Mouse (Mus musculus) MEL (cell line): ENCODE measurements around the gene Cpt1c. TPM values are rescaled to one million over a fixed set of nuclear protein-coding genes. Genes with fewer than 3 reads are reported as not detected.

Source experiments
- DNase-seq: peaks from one replicate; pipeline ENCODE4 v3.0.0; 2011; ENCODE audit warnings: low read depth, low spot score
- H3K27ac ChIP-seq: 2 replicates; pipeline ENCODE4 v1.5.1; 2012; ENCODE audit warnings: low read depth, mild to moderate bottlenecking, control low read depth, low read length, moderate library complexity; ENCODE audit not compliant: control insufficient read depth
- H3K27me3 ChIP-seq, 2 experiments: fragments of 150-350 bp in 1 of 2; sonication (generic) in 1 of 2; 2 replicates each; pipeline ENCODE4 v1.6.1; 2012; ENCODE audit warnings: low read length in 2 of 2, mild to moderate bottlenecking in 2 of 2, improper control_type of control experiment in 1 of 2, moderate library complexity in 1 of 2; ENCODE audit not compliant: insufficient read depth in 2 of 2, control insufficient read depth in 1 of 2
- H3K36me3 ChIP-seq, 2 experiments: 2 replicates each; pipeline ENCODE4 v1.6.1; 2012 to 2014; ENCODE audit warnings: low read length in 2 of 2, improper control_type of control experiment in 1 of 2, inconsistent platforms in 1 of 2, mild to moderate bottlenecking in 1 of 2; ENCODE audit not compliant: insufficient read depth in 2 of 2, control insufficient read depth in 1 of 2
- H3K4me1 ChIP-seq, 2 experiments: fragments of 150-350 bp in 1 of 2; sonication (generic) in 1 of 2; 2 replicates each; pipeline ENCODE4 v1.6.1; 2012; ENCODE audit warnings: low read length in 2 of 2, improper control_type of control experiment in 1 of 2, mild to moderate bottlenecking in 1 of 2; ENCODE audit not compliant: insufficient read depth in 2 of 2, control insufficient read depth in 1 of 2
- H3K4me3 ChIP-seq, 2 experiments: fragments of 150-350 bp in 1 of 2; sonication (generic) in 1 of 2; 2 replicates each; pipeline ENCODE4 v1.5.1; 2012; ENCODE audit warnings: low read depth in 2 of 2, low read length in 2 of 2, mild to moderate bottlenecking in 2 of 2, moderate library complexity in 2 of 2, control low read depth in 1 of 2, improper control_type of control experiment in 1 of 2; ENCODE audit not compliant: control insufficient read depth in 1 of 2, insufficient read depth in 1 of 2
- H3K79me2 ChIP-seq: 2 replicates; pipeline ENCODE4 v1.6.1; 2012; ENCODE audit warnings: mild to moderate bottlenecking, low read length, moderate library complexity; ENCODE audit not compliant: control insufficient read depth, poor library complexity, insufficient read depth
- H3K9ac ChIP-seq: 2 replicates; pipeline ENCODE4 v1.6.1; 2012; ENCODE audit warnings: low read depth, mild to moderate bottlenecking, control low read depth, low read length, moderate library complexity; ENCODE audit not compliant: control insufficient read depth, poor library complexity, severe bottlenecking
- H3K9me3 ChIP-seq: fragments of 150-350 bp; sonication (generic); replicated peaks from 2 replicates; pipeline ENCODE4 v1.6.1; 2012; ENCODE audit warnings: mild to moderate bottlenecking, low read length, improper control_type of control experiment, moderate library complexity; ENCODE audit not compliant: insufficient read depth
- BHLHE40 ChIP-seq: IDR thresholded peaks from 2 replicates; pipeline ENCODE4 v1.6.1; 2012; ENCODE audit warnings: low read depth, mild to moderate bottlenecking, inconsistent platforms, low read length, improper control_type of control experiment, borderline replicate concordance
- CHD2 ChIP-seq: IDR thresholded peaks from 2 replicates; pipeline ENCODE4 v1.6.1; 2011; ENCODE audit warnings: low read length, improper control_type of control experiment
- ELF1 ChIP-seq: IDR thresholded peaks from 2 replicates; pipeline ENCODE4 v1.6.1; 2014; ENCODE audit warnings: low read depth, mild to moderate bottlenecking, inconsistent platforms, low read length, improper control_type of control experiment, moderate library complexity
- ETS1 ChIP-seq: IDR thresholded peaks from 2 replicates; pipeline ENCODE4 v1.6.1; 2012; ENCODE audit warnings: low read depth, mild to moderate bottlenecking, inconsistent platforms, low read length, improper control_type of control experiment, moderate library complexity
- HCFC1 ChIP-seq: IDR thresholded peaks from 2 replicates; pipeline ENCODE4 v1.6.1; 2012; ENCODE audit warnings: low read depth, mild to moderate bottlenecking, inconsistent platforms, low read length, improper control_type of control experiment, moderate library complexity
- JUND ChIP-seq: IDR thresholded peaks from 2 replicates; pipeline ENCODE4 v1.6.1; 2011; ENCODE audit warnings: low read depth, mild to moderate bottlenecking, improper control_type of control experiment, low read length
- MEF2A ChIP-seq: IDR thresholded peaks from 2 replicates; pipeline ENCODE4 v1.6.1; 2014; ENCODE audit warnings: low read depth, mild to moderate bottlenecking, inconsistent platforms, low read length, improper control_type of control experiment; ENCODE audit not compliant: poor library complexity, insufficient replicate concordance, severe bottlenecking; ENCODE audit errors: extremely low read depth
- MXI1 ChIP-seq: IDR thresholded peaks from 2 replicates; pipeline ENCODE4 v1.6.1; 2011; ENCODE audit warnings: mild to moderate bottlenecking, low read depth, low read length, improper control_type of control experiment
- MYC ChIP-seq: IDR thresholded peaks from 2 replicates; pipeline ENCODE4 v1.6.1; 2011; ENCODE audit warnings: low read depth, mild to moderate bottlenecking, low read length, improper control_type of control experiment, moderate library complexity
- NELFE ChIP-seq: IDR thresholded peaks from 2 replicates; pipeline ENCODE4 v1.6.1; 2011; ENCODE audit warnings: low read depth, low read length, improper control_type of control experiment
- NRF1 ChIP-seq: IDR thresholded peaks from 2 replicates; pipeline ENCODE4 v1.6.1; 2014; ENCODE audit warnings: low read depth, mild to moderate bottlenecking, inconsistent platforms, low read length, improper control_type of control experiment, moderate library complexity; ENCODE audit not compliant: poor library complexity, insufficient read depth, severe bottlenecking
- POLR2A ChIP-seq, 2 experiments: IDR thresholded peaks; 2 replicates each; pipeline ENCODE4 v1.6.1; 2011 to 2012; ENCODE audit warnings: low read length in 2 of 2, mild to moderate bottlenecking in 2 of 2, control low read depth in 1 of 2, improper control_type of control experiment in 1 of 2, low read depth in 1 of 2, moderate library complexity in 1 of 2; ENCODE audit not compliant: control insufficient read depth in 1 of 2, insufficient read depth in 1 of 2, poor library complexity in 1 of 2
- POLR2AphosphoS2 ChIP-seq: IDR thresholded peaks from 2 replicates; pipeline ENCODE4 v1.6.1; 2011; ENCODE audit warnings: low read length, improper control_type of control experiment
- POLR2AphosphoS5 ChIP-seq: IDR thresholded peaks from 2 replicates; pipeline ENCODE4 v1.6.1; 2012; ENCODE audit warnings: low read depth, borderline replicate concordance, mild to moderate bottlenecking, inconsistent platforms, low read length, moderate library complexity, mixed read lengths
- RAD21 ChIP-seq: IDR thresholded peaks from 2 replicates; pipeline ENCODE4 v1.6.1; 2011; ENCODE audit warnings: mild to moderate bottlenecking, low read depth, low read length, improper control_type of control experiment
- RCOR1 ChIP-seq: IDR thresholded peaks from 2 replicates; pipeline ENCODE4 v1.6.1; 2012; ENCODE audit warnings: low read depth, mild to moderate bottlenecking, inconsistent platforms, low read length, improper control_type of control experiment
- TCF12 ChIP-seq: IDR thresholded peaks from 2 replicates; pipeline ENCODE4 v1.6.1; 2014; ENCODE audit warnings: low read depth, mild to moderate bottlenecking, inconsistent platforms, low read length, improper control_type of control experiment, moderate library complexity
- USF1 ChIP-seq: IDR thresholded peaks from 2 replicates; pipeline ENCODE4 v1.6.1; 2014; ENCODE audit warnings: low read depth, mild to moderate bottlenecking, inconsistent platforms, low read length, improper control_type of control experiment, moderate library complexity
- USF2 ChIP-seq, 2 experiments: IDR thresholded peaks; 2 replicates each; pipeline ENCODE4 v1.6.1; 2011 to 2012; ENCODE audit warnings: improper control_type of control experiment in 2 of 2, low read length in 2 of 2, borderline replicate concordance in 1 of 2, inconsistent platforms in 1 of 2, low read depth in 1 of 2, mild to moderate bottlenecking in 1 of 2; ENCODE audit not compliant: insufficient read depth in 1 of 2
- ZKSCAN1 ChIP-seq: IDR thresholded peaks from 2 replicates; pipeline ENCODE4 v1.6.1; 2012; ENCODE audit warnings: low read depth, mild to moderate bottlenecking, inconsistent platforms, low read length, improper control_type of control experiment, moderate library complexity
- ZNF384 ChIP-seq: IDR thresholded peaks from 2 replicates; pipeline ENCODE4 v1.6.1; 2012; ENCODE audit warnings: low read depth, mild to moderate bottlenecking, inconsistent platforms, low read length, improper control_type of control experiment
- polyA plus RNA-seq, 2 experiments: library from polyadenylated mRNA; stranded (reverse) in 1 of 2; unstranded in 1 of 2; fragments of >175 nt in 1 of 2; fragments of >200 nt in 1 of 2; gene quantifications; 2 replicates each; pipeline versions ENCODE4 v1.2.1 to v1.2.4; 2012; ENCODE audit warnings: low replicate concordance in 2 of 2, low read depth in 1 of 2; ENCODE audit not compliant: insufficient read length in 2 of 2, insufficient read depth in 1 of 2, missing spikeins in 1 of 2
- total RNA-seq: library from RNA; depleted of rRNA; stranded (reverse); fragments of 300-350 nt; gene quantifications from 2 replicates; pipeline ENCODE4 v1.2.3, GENCODE M21; 2012

The Cpt1c gene
- total and polyA plus RNA-seq, 3 experiments, result 0.35 to 0.81 TPM; not detected in 1

GRCm38 (mm10) chr7:45013366-45014095 lies 38.9 kb upstream of the Cpt1c start:
- H3K4me3 ChIP-seq, result no peak overlapping the region
- H3K36me3 ChIP-seq, result peaks cover 4 to 12% of the 10 kb centered on the region in 2 experiments
- peaks cover 4 to 19% of the 10 kb centered on the region in 2 experiments for H3K4me1 ChIP-seq
- H3K27me3 ChIP-seq, result no peaks in the 10 kb centered on the region
- DNase-seq, result no peak
- H3K9me3 ChIP-seq, result no peaks in the 10 kb centered on the region
- no peak overlapping the region for H3K9ac ChIP-seq
- no peak overlapping the region for H3K27ac ChIP-seq
- H3K79me2 ChIP-seq, result peaks cover 16% of the 10 kb centered on the region
- TF ChIP-seq ETS1 (no peak), RCOR1 (no peak), ZKSCAN1 (no peak), POLR2A (IDR thresholded peaks at IDR 0.05; ENCODE audit: control insufficient read depth in 1 of 2, insufficient read depth in 1 of 2, low read depth in 1 of 2, low read length in 2 of 2, poor library complexity in 1 of 2) (no peak; a peak in 1 of 4 replicates), RAD21 (no peak), MEF2A (no peak), POLR2AphosphoS5 (no peak), CHD2 (no peak), MXI1 (no peak), BHLHE40 (no peak), NRF1 (no peak), MYC (no peak), NELFE (no peak), TCF12 (no peak), POLR2AphosphoS2 (no peak), USF1 (no peak), ZNF384 (no peak), ELF1 (no peak)
- TF ChIP-seq, all 39 proteins: peak for 0

- TF ChIP-seq USF2 (IDR thresholded peaks at IDR 0.05; ENCODE audit: borderline replicate concordance in 1 of 2, insufficient read depth in 1 of 2, low read depth in 1 of 2, low read length in 2 of 2) (no peak), HCFC1 (no peak), ZNF384 (no peak), JUND (no peak), USF1 (no peak), BHLHE40 (no peak)
- TF ChIP-seq, all 39 proteins: peak for 0
- H3K27ac ChIP-seq, result no peak overlapping the region
These were observed 38.2 kb upstream of the Cpt1c start for GRCm38 (mm10) chr7:45012824-45013223.

More at GRCm38 (mm10) chr7:45012824-45013223, 38.2 kb upstream of the Cpt1c start:
- Histone ChIP-seq H3K79me2 (peaks cover 16% of the 10 kb centered on the region), H3K4me3 (no peak overlapping the region), H3K36me3 (peaks cover 4 to 8% of the 10 kb centered on the region in 2 experiments), H3K9me3 (no peaks in the 10 kb centered on the region), H3K27me3 (no peaks in the 10 kb centered on the region), H3K4me1 (peaks cover 4 to 14% of the 10 kb centered on the region in 2 experiments), H3K9ac (no peak overlapping the region)
- DNase-seq, result no peak
